Mouse (Mus musculus) CD4-positive helper T cell, adult 2 months (primary cell): ENCODE measurements around the gene AC124502.3.
"Not testable (repeated sequence)": the region's sequence is repeated elsewhere in the genome, so short reads cannot be mapped to it uniquely, and the experiment has no call there.

Experiments used
- DNase-seq: peaks from one replicate; pipeline ENCODE4 v3.0.0-alpha.2; 2012; ENCODE audit warnings: low read depth, missing footprints, low spot score

The AC124502.3 gene

DNA sequence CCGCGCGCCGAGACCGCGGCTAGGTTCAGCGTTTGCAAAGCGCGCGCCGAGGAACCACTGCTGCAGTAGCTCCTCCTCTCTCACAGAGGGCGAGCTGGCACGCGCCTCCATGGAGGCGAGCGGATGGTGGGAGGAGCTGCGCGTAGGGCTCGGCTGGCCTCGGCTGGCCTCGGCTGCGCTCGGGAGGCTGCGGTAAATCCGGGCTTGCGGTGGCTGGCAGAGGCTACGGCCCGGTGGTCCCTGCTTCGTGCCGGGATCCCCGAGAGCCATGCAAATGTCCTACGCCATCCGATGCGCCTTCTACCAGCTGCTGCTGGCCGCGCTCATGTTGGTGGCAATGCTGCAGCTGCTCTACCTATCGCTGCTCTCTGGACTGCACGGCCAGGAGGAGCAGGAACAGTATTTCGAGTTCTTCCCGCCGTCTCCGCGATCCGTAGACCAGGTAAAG is at the start of gene AC124502.3, which contains the start of gene B4gat1:
TSS of gene AC124502.3 (plus strand) at position 183 of the 448 bp plus-strand sequence.
TSS of gene B4gat1 (plus strand) at position 118 of the 448 bp plus-strand sequence.
- DNase-seq = peak; percentile 91

DNA sequence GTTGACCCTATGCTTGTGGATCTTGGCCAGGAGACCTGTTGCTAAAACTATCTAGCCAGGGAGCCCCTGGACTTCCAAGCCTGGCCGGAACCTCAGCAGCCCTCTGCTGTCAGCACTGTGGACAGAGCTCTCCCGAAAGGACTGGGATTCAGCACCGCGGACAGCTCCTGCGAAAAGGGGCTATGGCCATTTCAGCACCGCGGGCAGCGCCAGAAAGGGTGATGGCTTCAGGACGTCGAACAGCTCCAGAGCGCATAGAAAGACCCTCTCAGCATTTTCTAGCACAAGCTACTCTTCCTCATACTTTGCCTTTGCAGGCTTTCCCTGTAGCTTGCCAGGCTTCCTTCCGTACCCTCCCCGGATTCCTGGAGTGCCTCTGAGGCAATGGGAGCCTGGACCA is 49.7 kb upstream of the AC124502.3 start:
- DNase-seq = peak; percentile 68

DNA sequence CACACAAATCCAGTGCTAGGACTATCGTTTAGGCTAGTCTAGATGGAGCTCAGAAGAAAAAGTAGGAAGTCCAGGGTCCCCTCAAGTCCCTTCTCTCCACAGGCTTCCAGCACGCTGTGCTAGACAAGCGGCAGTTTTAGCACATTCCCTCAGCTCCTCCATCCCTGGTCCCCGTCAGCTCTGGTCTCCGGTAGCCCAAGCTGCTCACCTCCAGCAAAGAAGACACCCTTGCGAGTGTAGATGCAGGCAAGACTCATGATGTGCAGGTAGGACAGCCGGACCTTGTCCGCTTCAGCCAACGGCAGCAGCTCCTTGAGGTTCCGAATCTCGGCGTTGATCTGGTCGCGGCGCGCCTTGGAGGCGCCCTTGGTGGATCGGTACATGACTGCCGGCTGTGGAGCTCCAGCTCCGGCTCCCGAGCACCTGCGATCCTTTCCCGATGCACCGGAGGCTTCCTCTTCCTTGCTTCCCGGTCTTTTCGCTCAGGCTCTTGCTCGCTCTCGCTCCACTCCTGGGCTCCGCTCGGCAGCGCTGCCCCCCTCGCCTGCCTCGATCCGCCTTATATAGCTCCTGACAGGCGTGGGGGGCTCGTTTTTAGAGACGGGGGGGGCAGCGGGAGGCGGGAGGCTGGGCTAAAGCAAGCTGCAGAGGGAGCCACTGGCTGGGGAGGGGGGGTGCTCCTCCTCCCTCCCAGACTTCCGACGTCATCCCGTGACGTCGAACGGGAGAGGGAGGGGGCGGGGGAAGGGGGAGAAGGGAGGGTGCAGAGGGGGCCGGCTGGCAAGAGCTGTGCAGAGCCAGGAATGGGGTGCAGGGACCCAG is 49.0 kb upstream of the AC124502.3 start:
- no peak for DNase-seq

DNA sequence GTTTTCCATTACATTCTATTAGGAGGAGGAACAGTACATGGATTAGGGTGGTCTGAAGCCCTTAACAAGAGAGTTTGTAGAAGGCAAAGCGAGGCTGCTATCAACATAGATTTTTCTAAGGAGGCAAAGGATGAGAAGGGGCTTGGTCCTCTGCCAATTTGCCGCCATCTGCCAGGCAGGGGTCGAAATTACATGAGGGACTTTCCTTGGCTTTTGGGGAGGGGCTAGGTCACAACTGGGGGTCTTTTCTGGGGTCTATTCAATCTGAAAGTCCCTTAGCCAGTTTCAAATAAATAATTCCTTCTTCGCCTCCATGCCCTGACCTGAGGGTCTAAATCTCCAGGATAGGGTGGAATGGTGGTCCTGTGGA is 48.5 kb upstream of the AC124502.3 start, which contains the start of gene Npas4:
TSS of gene Npas4 (minus strand) at position 61 of the 370 bp plus-strand sequence.
- DNase-seq = no peak

DNA sequence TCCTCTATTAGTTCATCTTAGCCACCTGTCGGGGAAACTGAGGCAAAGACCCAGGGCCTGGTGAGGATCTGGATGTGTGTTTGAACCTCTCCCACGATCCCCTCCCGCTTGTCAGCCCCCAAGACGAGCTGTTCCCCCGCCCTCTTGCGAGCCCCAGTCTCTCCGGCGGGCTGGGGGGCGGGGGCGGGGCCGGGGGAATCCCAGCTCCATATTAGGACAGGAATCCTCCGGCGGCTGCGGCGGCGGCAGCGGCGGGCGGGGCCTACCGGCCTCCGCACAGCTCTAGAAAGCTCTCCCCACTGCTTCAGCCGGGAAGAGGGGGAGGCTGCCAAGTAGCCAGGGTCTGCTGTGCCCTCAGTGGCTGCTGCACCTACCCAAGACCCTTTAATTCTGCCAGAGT is 48.0 kb upstream of the AC124502.3 start:
- no peak for DNase-seq

DNA sequence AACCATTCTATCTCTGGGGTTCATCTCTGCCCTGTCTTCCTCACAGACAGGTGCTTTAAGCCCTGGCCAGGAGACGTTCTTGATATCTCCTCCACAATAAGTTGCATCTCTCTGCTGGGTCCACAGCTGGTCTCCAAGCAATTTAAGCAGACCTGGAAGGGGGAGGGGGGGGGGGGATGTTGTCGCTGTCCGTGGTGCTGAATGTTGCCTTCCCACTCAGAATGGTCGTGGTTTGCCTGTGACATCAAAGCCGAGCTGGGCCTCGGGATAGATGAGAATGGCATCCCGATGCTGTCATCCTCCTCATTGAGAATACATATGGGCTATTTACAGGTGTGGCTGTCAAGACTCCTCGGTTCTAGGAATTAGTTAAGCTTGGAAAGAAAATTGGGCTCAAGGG is 46.3 kb upstream of the AC124502.3 start:
- no peak for DNase-seq

DNA sequence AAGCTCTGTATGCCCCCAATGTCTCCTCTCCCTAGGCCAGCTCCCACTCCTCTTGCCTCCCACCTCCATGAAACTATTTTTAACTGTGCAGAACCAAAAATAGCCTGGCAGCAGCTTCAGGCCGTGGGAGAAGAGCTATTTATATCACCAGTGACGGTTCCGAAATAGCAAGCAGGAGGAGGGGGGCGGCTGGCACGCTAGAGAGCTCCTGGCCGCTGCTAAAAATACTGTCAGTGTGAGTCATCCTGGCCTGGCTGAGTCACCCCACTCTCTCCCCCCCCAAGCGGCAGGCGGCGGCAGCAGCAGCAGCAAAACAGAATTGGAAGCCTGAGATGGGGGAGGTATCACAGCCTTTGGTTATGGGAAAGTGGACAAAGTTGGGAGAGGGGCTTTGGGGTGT is 45.8 kb upstream of the AC124502.3 start:
- DNase-seq = peak; percentile 61

DNA sequence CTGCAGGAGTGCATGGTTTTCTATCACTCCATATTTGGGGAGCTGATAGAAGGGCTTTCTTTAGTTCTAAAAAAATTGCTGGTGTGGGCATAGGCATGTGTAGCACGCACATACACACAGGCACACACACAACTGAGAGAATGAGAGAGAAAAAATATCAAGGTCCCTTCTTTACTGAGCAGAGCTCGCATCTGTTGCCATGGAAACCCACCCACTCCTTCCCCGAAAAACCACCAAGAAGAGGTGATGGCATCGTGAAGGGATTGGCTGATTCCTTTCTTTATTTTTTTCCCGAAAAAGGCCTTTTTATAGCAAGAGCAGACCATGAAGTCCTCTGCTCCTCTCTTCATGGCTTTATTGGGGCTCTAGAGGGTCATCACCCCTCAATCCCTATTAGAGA is 44.6 kb upstream of the AC124502.3 start:
- DNase-seq = peak; percentile 49

DNA sequence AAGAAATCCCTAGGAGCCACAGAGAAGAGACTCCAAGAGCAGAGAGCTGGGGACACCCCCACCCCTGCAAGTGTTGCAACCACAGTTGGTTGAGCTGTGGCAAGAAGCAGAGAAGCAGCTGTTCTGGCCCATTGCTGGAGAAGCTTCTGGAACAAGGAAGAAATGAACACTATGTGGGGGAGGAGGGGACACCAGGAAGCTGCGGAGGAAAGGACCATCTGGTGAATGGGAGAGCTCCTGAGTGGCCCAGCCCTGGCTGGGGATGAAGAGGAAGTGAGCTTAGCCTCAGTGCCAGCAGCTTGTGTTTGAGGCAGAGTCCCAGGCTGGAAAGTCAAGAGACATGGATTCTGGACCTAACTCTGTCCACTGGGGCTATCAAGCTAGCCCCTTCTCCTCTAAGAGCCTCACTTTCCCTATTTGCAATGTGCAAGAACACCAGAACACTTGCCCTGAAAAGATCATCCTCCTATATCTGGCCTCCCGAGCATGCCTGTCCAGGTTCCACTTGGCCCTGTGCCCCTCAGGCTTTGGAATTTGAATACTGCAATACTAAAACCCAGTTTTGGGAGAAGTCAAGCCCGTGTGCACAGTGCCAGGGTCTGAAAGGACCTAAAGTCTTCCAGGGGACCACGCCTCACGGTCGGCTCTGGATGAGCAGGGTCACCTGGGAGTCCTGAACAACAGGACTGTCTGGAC is 39.1 kb upstream of the AC124502.3 start:
- no peak for DNase-seq

DNA sequence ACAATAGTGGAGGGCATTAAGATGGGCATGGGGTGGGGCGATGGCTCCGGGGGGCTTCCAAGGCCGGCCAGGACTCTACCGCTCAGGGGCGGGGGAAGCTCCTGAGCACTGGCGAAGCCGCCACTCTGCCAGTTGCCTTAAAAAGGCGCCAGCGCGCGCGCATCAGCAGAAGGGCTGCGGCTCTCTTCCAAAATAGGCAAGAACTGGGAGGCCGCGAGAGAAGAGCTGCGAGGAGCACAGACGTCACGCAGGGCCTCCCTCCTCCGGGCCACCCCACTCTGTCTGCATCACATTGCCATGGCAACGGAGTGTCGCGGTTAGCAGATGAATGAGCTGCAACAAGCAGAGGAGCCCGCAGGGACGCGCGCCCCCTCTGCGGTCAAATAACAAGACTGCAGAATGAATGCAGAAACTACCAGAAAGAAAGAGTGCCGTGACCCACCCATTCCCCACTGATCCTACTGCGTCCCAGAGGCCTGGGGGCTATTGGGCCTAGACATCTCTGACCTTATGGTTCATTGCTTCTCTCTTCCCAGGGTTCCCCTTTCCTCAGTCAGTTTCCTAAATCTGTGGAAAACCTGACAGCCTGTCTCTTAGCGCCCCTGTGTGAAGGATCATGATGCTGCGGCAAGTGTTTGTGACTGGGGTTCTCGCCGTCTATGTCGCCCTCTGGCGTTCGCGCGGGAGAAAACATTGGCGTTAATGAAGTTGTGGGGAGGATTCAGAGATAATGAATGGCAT is 36.9 kb upstream of the AC124502.3 start:
- DNase-seq = peak; percentile 91

DNA sequence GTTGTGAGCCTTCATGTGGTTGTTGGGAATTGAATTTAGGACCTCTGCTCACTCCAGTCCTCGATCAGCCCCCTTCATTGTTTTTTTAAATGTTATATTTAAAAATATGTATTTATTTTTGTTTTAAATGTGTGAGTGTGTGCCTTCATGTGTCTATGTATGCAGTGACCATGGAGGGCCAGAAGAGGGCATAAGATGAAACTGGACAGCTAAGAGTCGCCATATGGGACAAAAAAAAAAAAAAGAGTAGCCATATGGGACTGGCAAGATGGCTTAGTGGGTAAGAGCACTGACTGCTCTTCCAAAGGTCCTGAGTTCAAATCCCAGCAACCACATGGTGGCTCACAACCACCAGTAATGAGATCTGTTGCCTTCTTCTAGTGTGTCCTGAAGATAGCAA is 35.0 kb upstream of the AC124502.3 start:
- not testable (repeated sequence) for DNase-seq

DNA sequence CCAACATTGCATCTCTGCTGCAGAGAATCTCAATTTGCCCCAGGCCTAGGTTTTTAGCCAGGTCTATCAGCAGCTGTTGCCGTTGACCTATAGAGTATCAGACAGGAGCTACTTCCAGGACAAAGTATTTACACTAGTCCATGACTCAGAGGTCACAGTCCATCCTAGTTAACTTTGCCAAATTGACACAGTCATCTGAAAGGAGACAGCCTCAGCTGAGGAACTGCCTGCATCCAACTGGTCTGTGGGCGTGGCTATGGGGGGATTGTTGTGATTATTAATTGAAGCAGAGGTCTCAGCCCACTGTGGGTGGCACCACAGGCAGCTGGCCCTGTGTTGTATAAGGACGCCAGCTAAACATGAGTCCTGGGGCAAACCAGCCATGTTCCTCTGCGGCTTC is 33.8 kb upstream of the AC124502.3 start:
- DNase-seq = no peak

DNA sequence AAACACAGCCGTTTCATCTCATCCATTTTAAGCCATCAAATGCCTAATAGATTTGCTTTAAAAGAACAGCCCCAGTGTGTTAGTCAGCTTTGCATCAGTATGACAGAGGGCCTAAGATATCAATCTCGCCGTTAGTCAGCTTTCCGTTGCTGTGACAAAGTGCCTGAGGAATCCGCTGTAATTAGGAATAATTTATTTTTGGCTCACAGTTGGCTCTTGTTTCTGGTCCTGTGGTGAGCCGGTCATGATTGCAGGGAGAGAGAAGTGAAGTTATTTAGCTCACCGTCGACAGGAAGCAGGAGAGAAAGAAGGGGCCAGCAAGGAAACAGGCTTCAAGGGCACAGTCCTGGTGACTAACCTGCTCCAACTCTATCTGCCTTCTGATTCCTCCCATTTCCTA is 25.6 kb upstream of the AC124502.3 start:
- no peak for DNase-seq

DNA sequence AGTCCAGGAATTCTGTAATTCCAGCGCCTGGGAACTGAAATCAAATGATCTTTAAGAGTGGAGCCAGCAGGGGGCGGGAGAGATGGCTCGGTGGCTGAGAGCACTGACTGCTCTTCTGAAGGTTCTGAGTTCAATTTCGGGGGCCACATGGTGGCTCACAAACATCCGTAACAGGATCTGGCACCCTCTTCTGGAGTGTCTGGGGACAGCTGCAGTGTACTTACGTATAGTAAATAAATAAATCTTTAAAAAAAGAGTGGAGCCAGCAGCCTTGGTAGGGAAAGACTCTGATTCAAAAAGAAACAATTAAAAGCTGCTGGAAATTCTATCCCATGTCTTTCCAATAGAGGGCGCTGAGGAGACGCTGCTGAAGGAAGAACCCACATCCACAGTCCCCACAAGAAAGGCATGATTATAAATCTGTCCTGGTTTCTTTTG is 23.7 kb upstream of the AC124502.3 start:
- peak; percentile 68 for DNase-seq

DNA sequence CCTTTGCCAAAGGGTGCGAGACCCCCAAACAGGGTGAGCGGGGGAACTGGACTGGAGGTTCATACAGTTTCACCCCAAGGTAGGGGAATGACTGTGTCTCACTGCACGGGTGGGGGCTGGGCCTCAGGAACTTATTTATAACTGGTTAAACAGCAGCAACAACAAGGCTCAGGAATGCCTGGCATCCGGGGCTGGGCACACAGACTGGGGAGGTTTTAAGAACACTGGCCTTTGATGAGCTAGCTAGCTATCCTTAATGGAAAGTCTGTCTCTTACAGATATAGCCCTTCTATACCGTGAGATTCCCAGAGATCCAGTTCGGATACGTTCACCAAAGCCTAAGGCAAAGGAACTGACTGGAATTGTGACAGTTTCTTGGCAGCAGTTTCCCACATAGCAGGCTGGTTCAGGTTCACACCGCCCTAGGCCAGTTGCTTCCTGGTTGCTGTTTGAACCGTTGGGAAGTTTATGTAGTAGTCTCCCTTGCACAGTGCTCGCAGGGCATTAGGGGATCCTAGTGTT is 22.4 kb upstream of the AC124502.3 start:
- DNase-seq = no peak

DNA sequence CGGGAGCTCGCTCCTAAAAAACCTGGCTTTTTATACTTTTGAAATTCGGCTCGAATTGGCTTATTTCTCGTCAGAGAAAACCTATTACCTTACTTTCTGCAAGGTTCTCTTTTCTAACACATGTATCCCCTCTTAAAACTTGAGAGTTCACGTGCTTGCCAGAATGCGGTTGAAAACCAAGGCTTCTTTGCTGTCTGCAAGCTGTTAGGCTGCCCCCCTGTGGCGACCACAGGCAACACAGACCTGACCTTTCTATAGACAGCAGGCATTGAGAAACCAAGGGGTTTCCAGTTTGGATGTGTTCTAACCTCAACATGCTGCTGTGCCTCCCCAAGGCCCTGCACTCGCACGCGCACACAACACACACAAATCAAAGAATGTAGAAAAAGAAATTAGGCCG is 21.9 kb upstream of the AC124502.3 start:
- peak; percentile 77 for DNase-seq

DNA sequence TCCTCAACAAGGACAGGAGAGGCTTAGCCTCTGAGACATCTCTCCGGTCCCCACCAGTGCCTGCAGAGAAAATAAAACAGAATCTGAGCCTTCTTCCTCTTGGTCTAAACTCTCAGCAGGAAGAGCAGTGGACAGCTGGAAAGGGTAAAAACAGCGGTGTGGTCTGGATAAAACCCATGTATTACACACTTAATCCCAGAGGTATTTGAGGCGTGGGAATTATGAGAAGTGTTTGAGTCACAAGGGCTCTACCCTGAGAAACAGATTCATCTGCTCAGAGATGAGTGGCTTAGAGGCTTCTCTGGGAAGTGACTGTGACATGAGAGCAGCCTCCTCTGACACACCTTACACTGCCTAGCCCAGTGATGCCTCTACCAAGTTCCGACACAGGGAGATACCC is 21.1 kb upstream of the AC124502.3 start:
- no peak for DNase-seq

DNA sequence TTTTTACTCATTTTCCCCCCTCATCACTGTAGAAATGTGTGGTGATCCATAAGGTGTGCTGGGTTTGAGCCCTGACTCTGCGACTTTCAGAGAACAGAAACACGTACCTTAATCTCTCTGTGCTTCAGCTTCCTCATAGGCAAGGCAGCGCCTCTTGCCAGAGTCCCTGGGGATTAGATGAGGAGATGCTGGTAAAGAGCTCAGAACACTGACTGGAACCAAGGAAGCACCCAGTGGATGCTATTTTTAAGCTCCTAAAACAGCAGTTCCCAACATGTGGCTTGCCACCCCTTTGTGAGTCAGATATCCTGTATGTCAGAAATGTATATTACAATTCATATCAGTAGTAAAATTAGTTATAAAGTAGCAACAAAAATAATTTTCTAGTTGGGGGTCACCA is 20.5 kb upstream of the AC124502.3 start:
- no peak for DNase-seq

DNA sequence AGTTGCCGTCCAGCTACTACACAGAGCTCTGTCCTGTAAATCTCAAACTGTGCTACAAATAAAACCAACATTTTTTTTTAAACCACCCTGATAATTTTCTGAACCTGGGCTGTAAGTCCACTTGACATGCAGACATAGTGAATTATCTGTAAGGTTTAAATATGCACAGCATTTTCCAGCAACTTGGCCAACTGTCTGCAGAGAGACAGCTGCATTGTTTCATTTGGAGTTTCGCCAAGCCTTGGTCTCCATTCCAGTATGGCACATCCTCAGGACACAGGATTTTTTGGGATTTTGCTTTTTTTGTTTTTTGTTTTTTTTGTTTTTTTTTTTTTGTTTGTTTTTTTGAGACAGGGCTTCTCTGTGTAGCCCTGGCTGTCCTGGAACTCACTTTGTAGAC is 17.3 kb upstream of the AC124502.3 start:
- no peak for DNase-seq

DNA sequence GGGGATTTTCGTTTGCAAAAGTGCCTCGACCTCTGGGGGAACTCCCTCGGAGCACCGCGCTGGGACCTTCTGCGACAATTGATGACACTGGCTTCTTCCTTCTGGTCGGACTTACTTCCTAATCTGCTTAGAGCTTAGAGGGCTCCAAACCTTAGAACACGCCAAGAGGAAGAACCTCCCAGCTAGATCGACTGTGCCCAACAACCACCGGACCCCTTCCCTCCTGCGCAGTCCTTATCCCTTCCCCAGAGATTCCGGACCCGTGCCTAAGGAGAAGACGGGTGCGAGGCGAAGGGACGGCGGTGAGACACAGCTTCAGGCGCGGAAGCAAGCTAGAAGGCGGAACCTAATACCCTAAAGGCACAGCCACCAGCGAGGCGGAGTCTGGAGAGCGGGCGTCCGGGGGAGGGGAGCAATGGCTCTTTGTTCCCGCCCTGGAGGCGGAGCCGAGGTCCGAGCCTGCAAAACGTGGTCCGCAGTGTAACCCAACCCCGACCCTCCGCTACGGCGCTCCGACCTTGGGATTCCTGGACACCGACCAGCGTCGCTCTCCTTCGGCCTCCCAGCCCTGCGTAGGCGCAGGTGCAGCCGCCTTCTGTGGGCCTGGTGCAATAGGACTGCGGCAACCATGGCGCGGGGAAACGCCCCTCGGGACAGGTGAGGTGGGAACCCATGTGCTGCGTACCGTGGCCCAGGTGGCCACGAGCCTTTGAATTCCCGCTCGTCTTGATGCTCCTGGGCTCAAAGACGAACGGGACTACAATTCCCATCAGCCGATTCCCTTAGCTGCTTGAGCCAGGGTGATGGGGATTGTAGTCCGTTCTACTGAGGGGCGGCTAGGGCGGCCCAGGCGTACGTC is 14.8 kb upstream of the AC124502.3 start, which contains the start of gene Slc29a2:
TSS of gene Slc29a2 (plus strand) at position 240 of the 859 bp plus-strand sequence.
- DNase-seq = peak; percentile 88

DNA sequence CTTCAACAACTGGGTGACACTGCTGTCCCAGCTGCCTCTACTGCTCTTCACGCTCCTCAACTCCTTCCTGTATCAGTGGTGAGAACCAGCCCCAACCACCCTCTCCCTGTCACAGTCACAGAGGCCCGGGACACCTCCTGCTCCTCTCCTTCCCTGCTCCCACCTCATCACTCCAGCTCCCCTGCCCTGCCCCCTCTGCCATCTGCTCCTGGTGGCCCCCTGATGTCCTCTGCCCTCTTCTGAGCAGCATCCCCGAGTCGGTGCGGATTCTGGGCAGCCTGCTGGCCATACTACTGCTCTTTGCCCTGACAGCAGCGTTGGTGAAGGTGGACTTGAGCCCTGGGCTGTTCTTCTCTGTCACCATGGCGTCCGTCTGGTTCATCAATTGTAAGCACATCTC is 12.6 kb upstream of the AC124502.3 start:
- no peak for DNase-seq
